Mouse (Mus musculus) neural tube, embryonic 13.5 days (tissue): Measurements from ENCODE around the gene Saysd1. TPM values are rescaled to one million over a fixed set of nuclear protein-coding genes. Genes with fewer than 3 reads are reported as not detected.

Experiments
- ATAC-seq: fragments of 200-750 bp; cut with Nextera tagmentation; 2 replicates; pipeline ENCODE4 v1.8.0; 2017; ENCODE audit warnings: low read depth, mild to moderate bottlenecking, moderate TSS enrichment, moderate library complexity
- H3K27ac ChIP-seq: fragments of 300-500 bp; sonication (generic); replicated peaks from 2 replicates; pipeline ENCODE4 v1.5.1; 2015; ENCODE audit warnings: moderate library complexity, mild to moderate bottlenecking, inconsistent platforms
- H3K27me3 ChIP-seq: fragments of 300-500 bp; sonication (generic); 2 replicates; pipeline ENCODE4 v1.6.1; 2015; ENCODE audit warnings: mild to moderate bottlenecking, inconsistent platforms
- H3K36me3 ChIP-seq: fragments of 300-500 bp; sonication (generic); 2 replicates; pipeline ENCODE4 v1.6.1; 2015; ENCODE audit warnings: mild to moderate bottlenecking, inconsistent platforms
- H3K4me1 ChIP-seq: fragments of 300-500 bp; sonication (generic); replicated peaks from 2 replicates; pipeline ENCODE4 v1.6.1; 2015; ENCODE audit warnings: inconsistent platforms
- H3K4me2 ChIP-seq: fragments of 300-500 bp; sonication (generic); 2 replicates; pipeline ENCODE4 v1.6.1; 2015; ENCODE audit warnings: inconsistent platforms, mild to moderate bottlenecking, moderate library complexity
- H3K4me3 ChIP-seq: fragments of 300-500 bp; sonication (generic); 2 replicates; pipeline ENCODE4 v1.5.1; 2015; ENCODE audit warnings: mild to moderate bottlenecking, inconsistent platforms
- H3K9ac ChIP-seq: fragments of 300-500 bp; sonication (generic); 2 replicates; pipeline ENCODE4 v1.6.1; 2015; ENCODE audit warnings: moderate library complexity, mild to moderate bottlenecking, inconsistent platforms
- H3K9me3 ChIP-seq: fragments of 300-500 bp; sonication (generic); 2 replicates; pipeline ENCODE4 v1.6.1; 2016; ENCODE audit warnings: inconsistent platforms
- WGBS: fragments of 180-500 bp; shearing (Covaris S2); methylation state at CpG from one replicate; pipeline ENCODE4 v1.1.7; 2015; 5-methylcytosine and 5-hydroxymethylcytosine counted together
- polyA plus RNA-seq: library from polyadenylated mRNA; unstranded; fragments of >200 nt; fragmentation: Nextera tagmentation; extraction: Ambion mirVana; gene quantifications from 2 replicates; pipeline ENCODE4 v1.2.1, GENCODE M21; 2015

Gene Saysd1
- polyA plus RNA-seq, 1 experiment from 2014 or later: 14.3 TPM

- no peak overlapping the region for H3K4me2 ChIP-seq
- H3K36me3 ChIP-seq: no peaks in the 10 kb centered on the region
- no peaks in the 10 kb centered on the region for H3K9me3 ChIP-seq
- WGBS: 86% methylated on average over 15 of the region's 15 CpGs
- no peak overlapping the region for H3K27ac ChIP-seq
- H3K27me3 ChIP-seq: no peaks in the 10 kb centered on the region
- ATAC-seq: no peak
- no peak overlapping the region for H3K4me3 ChIP-seq
- no peaks in the 10 kb centered on the region for H3K4me1 ChIP-seq
- no peak overlapping the region for H3K9ac ChIP-seq
Observed at GRCm38 (mm10) chr14:20127406-20128087, 10.8 kb downstream of the Saysd1 start.

GRCm38 (mm10) chr14:20120868-20121267 is 17.5 kb downstream of the Saysd1 start:
- 80% methylated on average over 5 of the region's 5 CpGs for WGBS
- Histone ChIP-seq H3K4me2 (no peak overlapping the region), H3K9ac (no peak overlapping the region), H3K27ac (no peak overlapping the region), H3K36me3 (no peaks in the 10 kb centered on the region), H3K4me3 (no peak overlapping the region), H3K27me3 (no peaks in the 10 kb centered on the region), H3K4me1 (peaks cover 12% of the 10 kb centered on the region; the same call in 1 of the 2 replicates), H3K9me3 (no peaks in the 10 kb centered on the region)
- ATAC-seq: no peak

GRCm38 (mm10) chr14:20120012-20120411 is 18.3 kb downstream of the Saysd1 start:
- Histone ChIP-seq H3K27me3 (no peaks in the 10 kb centered on the region), H3K4me2 (no peak overlapping the region), H3K4me1 (peaks cover 12% of the 10 kb centered on the region; the same call in 1 of the 2 replicates), H3K36me3 (no peaks in the 10 kb centered on the region), H3K27ac (no peak overlapping the region), H3K9me3 (no peaks in the 10 kb centered on the region), H3K9ac (no peak overlapping the region), H3K4me3 (no peak overlapping the region)
- 90% methylated on average over 11 of the region's 11 CpGs for WGBS
- ATAC-seq: no peak

GRCm38 (mm10) chr14:20116149-20116605 is 22.2 kb downstream of the Saysd1 start:
- Histone ChIP-seq H3K27me3 (no peaks in the 10 kb centered on the region), H3K9me3 (no peaks in the 10 kb centered on the region), H3K27ac (no peak overlapping the region), H3K9ac (peak overlapping the region; percentile 17; the same call in 1 of the 2 replicates), H3K4me2 (no peak overlapping the region), H3K4me3 (no peak overlapping the region), H3K4me1 (peaks cover 12% of the 10 kb centered on the region; the same call in 1 of the 2 replicates), H3K36me3 (no peaks in the 10 kb centered on the region)
- ATAC-seq: no peak
- WGBS: 53% methylated on average over 9 of the region's 9 CpGs

GRCm38 (mm10) chr14:20114951-20115350 is 23.4 kb downstream of the Saysd1 start:
- H3K9me3 ChIP-seq: no peaks in the 10 kb centered on the region
- H3K4me2 ChIP-seq: no peak overlapping the region
- H3K27ac ChIP-seq: no peak overlapping the region
- H3K9ac ChIP-seq: no peak overlapping the region
- ATAC-seq: no peak
- H3K4me1 ChIP-seq: peaks cover 12% of the 10 kb centered on the region; the same call in 1 of the 2 replicates
- H3K4me3 ChIP-seq: no peak overlapping the region
- H3K36me3 ChIP-seq: no peaks in the 10 kb centered on the region
- no peaks in the 10 kb centered on the region for H3K27me3 ChIP-seq
- WGBS: 85% methylated on average over 6 of the region's 6 CpGs

GRCm38 (mm10) chr14:20113964-20114363 is 24.4 kb downstream of the Saysd1 start:
- ATAC-seq: peak; percentile 43; the same call in 1 of the 2 replicates
- 10% methylated on average over 6 of the region's 6 CpGs for WGBS
- H3K4me2 ChIP-seq: no peak overlapping the region
- no peaks in the 10 kb centered on the region for H3K27me3 ChIP-seq
- H3K9ac ChIP-seq: no peak overlapping the region
- no peak overlapping the region for H3K4me3 ChIP-seq
- H3K9me3 ChIP-seq: no peaks in the 10 kb centered on the region
- H3K27ac ChIP-seq: no peak overlapping the region
- H3K36me3 ChIP-seq: no peaks in the 10 kb centered on the region
- peaks cover 12% of the 10 kb centered on the region; the same call in 1 of the 2 replicates for H3K4me1 ChIP-seq

GRCm38 (mm10) chr14:20113189-20113961 is 25.0 kb downstream of the Saysd1 start:
- Histone ChIP-seq H3K27me3 (no peaks in the 10 kb centered on the region), H3K9me3 (no peaks in the 10 kb centered on the region), H3K4me3 (no peak overlapping the region), H3K27ac (no peak overlapping the region), H3K4me1 (peaks cover 12% of the 10 kb centered on the region; the same call in 1 of the 2 replicates), H3K9ac (no peak overlapping the region), H3K36me3 (no peaks in the 10 kb centered on the region), H3K4me2 (no peak overlapping the region)
- ATAC-seq: 0 out of 2 replicates have a peak, but pooled peaks have one; percentile 11
- 66% methylated on average over 7 of the region's 7 CpGs for WGBS

GRCm38 (mm10) chr14:20112218-20112617 is 26.1 kb downstream of the Saysd1 start:
- Histone ChIP-seq H3K4me3 (no peak overlapping the region), H3K27ac (no peak overlapping the region), H3K4me2 (no peak overlapping the region), H3K27me3 (no peaks in the 10 kb centered on the region), H3K36me3 (no peaks in the 10 kb centered on the region), H3K4me1 (peaks cover 10% of the 10 kb centered on the region; the same call in 1 of the 2 replicates), H3K9ac (no peak overlapping the region), H3K9me3 (no peaks in the 10 kb centered on the region)
- 72% methylated on average over 3 of the region's 3 CpGs for WGBS
- no peak for ATAC-seq

GRCm38 (mm10) chr14:20110945-20111344 is 27.4 kb downstream of the Saysd1 start:
- ATAC-seq: no peak
- 82% methylated on average over 1 of the region's 1 CpGs for WGBS
- H3K4me3 ChIP-seq: no peak overlapping the region

GRCm38 (mm10) chr14:20106271-20106670 is 32.1 kb downstream of the Saysd1 start:
- 84% methylated on average over 6 of the region's 6 CpGs for WGBS

More at GRCm38 (mm10) chr14:20110945-20111344, 27.4 kb downstream of the Saysd1 start:
- no peaks in the 10 kb centered on the region for H3K27me3 ChIP-seq
- H3K4me1 ChIP-seq: 0 out of 2 replicates have a peak, but pooled peaks cover under 1% of the 10 kb centered on the region
- H3K36me3 ChIP-seq: no peaks in the 10 kb centered on the region
- H3K9ac ChIP-seq: no peak overlapping the region
- H3K4me2 ChIP-seq: no peak overlapping the region
- no peaks in the 10 kb centered on the region for H3K9me3 ChIP-seq
- no peak overlapping the region for H3K27ac ChIP-seq

GRCm38 (mm10) chr14:20103207-20103606 is 35.1 kb downstream of the Saysd1 start:
- WGBS: 59% methylated on average over 4 of the region's 4 CpGs
- H3K4me1 ChIP-seq: no peaks in the 10 kb centered on the region
- H3K36me3 ChIP-seq: no peaks in the 10 kb centered on the region
- H3K27ac ChIP-seq: no peak overlapping the region
- H3K4me2 ChIP-seq: no peak overlapping the region
- ATAC-seq: no peak
- H3K9ac ChIP-seq: no peak overlapping the region
- no peaks in the 10 kb centered on the region for H3K27me3 ChIP-seq
- no peak overlapping the region for H3K4me3 ChIP-seq
- H3K9me3 ChIP-seq: no peaks in the 10 kb centered on the region

More at GRCm38 (mm10) chr14:20106271-20106670, 32.1 kb downstream of the Saysd1 start:
- Histone ChIP-seq H3K4me2 (no peak overlapping the region), H3K36me3 (no peaks in the 10 kb centered on the region), H3K4me1 (no peaks in the 10 kb centered on the region), H3K9ac (no peak overlapping the region), H3K27ac (no peak overlapping the region), H3K27me3 (no peaks in the 10 kb centered on the region), H3K4me3 (no peak overlapping the region), H3K9me3 (no peaks in the 10 kb centered on the region)
- ATAC-seq: no peak

- Histone ChIP-seq H3K27me3 (peaks cover 7% of the 10 kb centered on the region; the same call in 1 of the 2 replicates), H3K9me3 (no peaks in the 10 kb centered on the region), H3K27ac (no peak overlapping the region), H3K4me3 (no peak overlapping the region), H3K4me1 (no peaks in the 10 kb centered on the region), H3K4me2 (no peak overlapping the region), H3K9ac (no peak overlapping the region), H3K36me3 (no peaks in the 10 kb centered on the region)
- 74% methylated on average over 5 of the region's 5 CpGs for WGBS
- no peak for ATAC-seq
Observed at GRCm38 (mm10) chr14:20098061-20098460, 40.3 kb downstream of the Saysd1 start.
